Mouse (Mus musculus) central nervous system, embryonic 11.5 days (tissue): ENCODE results near the gene Nqo2. TPM values are rescaled to one million over a fixed set of nuclear protein-coding genes. Genes with fewer than 3 reads are reported as not detected.

ENCODE experiments used
- polyA plus RNA-seq: library from polyadenylated mRNA; depleted of rRNA; stranded (reverse); fragments of >200 nt; gene quantifications from 2 replicates; pipeline ENCODE4 v1.2.3, GENCODE M21; 2012; rRNA removed

The Nqo2 gene
- polyA plus RNA-seq: 13.0 and 13.1 TPM in 2 replicates

DNA sequence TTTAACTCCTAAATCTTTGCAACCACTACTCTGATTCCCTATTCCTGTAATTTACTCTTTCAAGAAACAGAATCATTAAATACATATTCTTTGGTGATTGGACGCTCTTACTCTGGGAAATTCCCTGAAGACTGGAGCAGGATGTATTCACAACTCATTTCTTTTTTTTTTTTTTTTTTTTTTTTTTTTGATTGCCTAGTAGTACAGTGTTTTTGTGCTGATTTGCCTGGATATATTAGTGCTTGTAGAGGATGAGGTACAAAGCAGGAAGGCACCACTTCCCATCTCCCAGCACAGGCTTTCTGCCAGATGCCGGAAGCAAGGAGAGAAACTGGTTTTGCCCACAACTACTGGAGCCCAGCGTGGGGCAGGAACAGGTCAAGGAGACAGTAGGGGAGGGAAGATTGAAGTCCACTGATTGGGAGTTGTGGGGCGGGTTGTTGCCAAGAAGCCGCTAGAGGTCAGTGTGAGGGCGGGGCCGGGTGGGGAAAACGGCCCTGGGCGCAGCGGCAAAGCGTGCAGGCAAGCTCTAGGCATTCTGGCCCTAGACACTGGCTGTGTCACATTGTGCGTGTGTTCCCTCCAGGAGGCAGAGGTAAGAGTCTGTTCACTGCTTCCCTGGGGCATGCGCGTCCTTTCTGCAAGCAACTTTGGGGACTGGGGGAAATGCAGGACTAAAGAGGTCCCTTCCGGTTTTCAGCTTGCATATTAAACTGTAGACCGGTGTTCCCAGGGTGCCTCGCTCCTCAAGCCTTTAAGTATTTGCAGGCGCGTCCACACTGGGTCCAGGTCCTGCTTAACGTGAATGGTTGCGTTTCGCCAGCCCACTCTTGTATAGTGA is at the start of gene Nqo2:
Gene Nqo2 (plus strand): TSS at position 482 of the 841 bp plus-strand sequence.

DNA sequence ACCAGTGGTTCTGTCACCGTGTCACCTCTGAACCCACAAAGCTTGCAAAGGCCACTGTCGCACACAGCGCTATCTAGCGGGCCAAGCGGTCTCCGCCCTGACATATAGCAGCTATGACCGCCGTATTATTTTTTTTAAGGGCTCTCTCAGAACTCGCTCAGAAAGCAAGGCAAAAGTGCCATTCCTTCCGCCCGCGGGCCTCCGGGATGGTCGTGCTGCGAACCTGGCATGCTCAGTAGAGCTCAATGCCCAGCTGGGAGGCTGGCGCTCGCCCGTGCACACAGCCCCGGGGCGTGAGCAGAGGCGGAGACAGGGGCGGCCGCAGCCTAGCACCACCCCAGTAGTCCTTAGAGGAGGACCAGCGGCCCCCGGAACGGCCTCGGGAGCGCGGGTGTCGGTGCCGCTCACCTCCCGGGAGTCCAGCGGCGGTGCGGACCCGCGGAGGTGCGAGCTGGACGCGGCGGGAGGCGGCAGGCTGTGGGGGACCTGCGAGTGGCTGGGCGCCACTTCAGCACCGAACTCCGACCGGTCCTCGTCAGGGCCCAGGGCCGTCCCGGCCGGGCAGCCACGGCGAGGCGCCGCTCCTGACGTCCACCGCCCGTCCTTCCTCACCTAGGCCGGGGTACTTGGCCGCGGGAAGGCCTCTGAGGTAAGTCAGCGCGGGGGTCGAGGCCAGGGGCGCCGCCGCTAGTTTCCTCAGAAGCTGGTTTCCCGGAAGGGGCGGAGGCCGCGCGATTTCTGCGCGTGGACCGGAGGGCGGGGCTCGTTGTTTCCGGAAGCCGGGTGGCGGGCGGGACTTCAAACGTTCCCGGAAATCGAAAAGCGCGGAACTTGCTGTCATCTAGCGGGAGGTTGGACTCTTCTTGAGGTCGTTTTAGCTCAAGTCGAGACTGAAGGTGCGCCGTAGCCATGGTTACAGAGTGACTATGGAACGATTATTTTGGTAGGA is 37.8 kb downstream of the Nqo2 start, which contains the start of the genes Ripk1 and Serpinb6a:
Gene Ripk1 (plus strand): TSS at position 306 of the 949 bp plus-strand sequence.
Gene Serpinb6a (minus strand): TSS at position 737 of the 949 bp plus-strand sequence.

DNA sequence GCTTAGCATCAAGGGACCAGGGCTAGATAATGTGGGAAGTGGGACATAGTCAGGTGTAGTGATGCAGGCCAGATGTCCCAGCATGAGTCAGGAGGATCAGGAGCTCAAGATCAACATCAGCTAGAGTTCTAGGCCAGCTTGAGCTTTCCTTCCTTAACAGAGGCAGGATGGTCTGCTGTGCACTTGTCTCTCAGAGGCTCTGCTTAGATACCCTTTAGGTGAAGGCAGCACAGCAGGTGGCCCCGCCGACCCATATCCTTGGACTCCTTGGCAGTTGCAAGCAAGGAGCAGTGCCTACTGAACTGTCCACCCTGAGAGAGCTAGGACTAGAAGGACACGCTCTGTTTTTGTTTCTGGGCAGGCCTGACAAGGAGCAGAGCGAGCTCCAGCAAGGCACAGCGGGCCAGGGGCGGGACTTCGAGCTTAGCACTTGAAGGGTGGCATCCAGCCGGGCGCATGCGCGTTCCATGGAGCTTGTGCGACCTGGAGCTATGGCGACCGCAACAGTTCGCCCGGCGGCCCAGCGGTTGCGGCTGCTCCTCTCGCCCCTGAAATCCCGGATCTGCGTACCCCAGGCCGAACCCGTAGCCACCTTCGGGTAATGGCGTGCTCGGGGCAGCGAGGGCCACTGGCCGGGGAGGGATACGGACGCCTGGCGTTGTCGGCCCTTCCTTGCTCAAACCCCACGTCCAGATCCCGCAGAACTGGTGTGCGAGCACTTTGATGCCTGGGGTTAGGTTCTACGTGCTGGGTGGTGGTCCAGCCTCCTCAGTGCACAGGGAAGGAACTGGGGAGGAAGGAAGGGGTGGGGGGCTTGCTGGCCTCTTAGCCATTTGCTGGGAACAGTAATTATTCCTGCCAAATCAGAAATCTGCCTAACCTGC is 72.9 kb downstream of the Nqo2 start, which contains the start of gene Bphl:
Gene Bphl (plus strand): TSS at position 426 of the 884 bp plus-strand sequence.

Other genes starting within 250 kb of the Nqo2 start
- not detected in 2 replicates for gene Serpinb6e, start 121.3 kb upstream of the Nqo2 start, polyA plus RNA-seq
- 0.10 and 0.16 TPM in 2 replicates for gene Serpinb6c, start 59.0 kb upstream of the Nqo2 start, polyA plus RNA-seq
- gene Ripk1, start 37.7 kb downstream of the Nqo2 start, polyA plus RNA-seq: 5.6 and 7.5 TPM in 2 replicates
- 31.5 and 38.5 TPM in 2 replicates for gene Serpinb6a, start 38.1 kb downstream of the Nqo2 start, polyA plus RNA-seq
- 17.2 and 24.1 TPM in 2 replicates for gene Bphl, start 72.9 kb downstream of the Nqo2 start, polyA plus RNA-seq
- gene Tubb2a, start 113.3 kb downstream of the Nqo2 start, polyA plus RNA-seq: 352 and 414 TPM in 2 replicates
- 2,053 and 2,445 TPM in 2 replicates for gene Tubb2b, start 165.8 kb downstream of the Nqo2 start, polyA plus RNA-seq
- gene Psmg4, start 198.3 kb downstream of the Nqo2 start, polyA plus RNA-seq: 118 and 128 TPM in 2 replicates